Mouse (Mus musculus): ENCODE measurements around the gene Prune2. TPM values are rescaled to one million over a fixed set of nuclear protein-coding genes. Genes with fewer than 3 reads are reported as not detected.

Gene Prune2
- polyA plus RNA-seq, 1 experiment from 2014 or later, result 1.1 TPM

DNA sequence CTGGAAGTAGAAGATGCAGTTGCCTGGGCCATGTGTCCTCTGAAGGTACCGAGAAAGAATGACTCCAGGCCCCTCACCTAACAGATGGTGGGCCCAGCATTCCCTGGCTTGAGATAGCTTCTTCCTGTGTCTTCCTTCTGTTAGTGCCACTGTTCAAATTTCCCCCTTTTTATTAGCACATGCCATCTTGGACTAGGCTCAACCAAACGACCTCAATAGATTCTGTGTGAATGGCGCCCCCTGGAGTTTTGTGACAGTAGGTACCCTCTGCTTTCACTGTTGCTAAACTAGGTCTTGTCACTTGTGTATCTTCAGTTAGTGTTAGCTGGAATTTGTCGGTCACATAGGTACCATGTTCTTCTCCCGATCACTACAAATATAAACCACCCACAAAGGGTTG, 29.0 kb downstream of the Prune2 start:
- ATAC-seq (ENCODE audit: low read depth), result no peak
- H3K9ac ChIP-seq (ENCODE audit: low read length), result no peak overlapping the region
- H3K27me3 ChIP-seq (ENCODE audit: control insufficient read depth, insufficient read depth, low read depth, low read length), result no peaks in the 10 kb centered on the region
- no peak overlapping the region for H3K4me3 ChIP-seq (ENCODE audit: low read length)
- no peak overlapping the region for H3K4me2 ChIP-seq (ENCODE audit: low read depth, low read length)
- H3K9me3 ChIP-seq (ENCODE audit: control insufficient read depth, low read length), result no peaks in the 10 kb centered on the region
- no peaks in the 10 kb centered on the region for H3K4me1 ChIP-seq (replicated peaks; ENCODE audit: control insufficient read depth, insufficient read depth, low read length)
- H3K36me3 ChIP-seq (ENCODE audit: control insufficient read depth, insufficient read depth, low read length), result no peaks in the 10 kb centered on the region
- no peak overlapping the region for H3K27ac ChIP-seq (ENCODE audit: low read length)
- WGBS, result 47% methylated on average over 5 of the region's 5 CpGs

DNA sequence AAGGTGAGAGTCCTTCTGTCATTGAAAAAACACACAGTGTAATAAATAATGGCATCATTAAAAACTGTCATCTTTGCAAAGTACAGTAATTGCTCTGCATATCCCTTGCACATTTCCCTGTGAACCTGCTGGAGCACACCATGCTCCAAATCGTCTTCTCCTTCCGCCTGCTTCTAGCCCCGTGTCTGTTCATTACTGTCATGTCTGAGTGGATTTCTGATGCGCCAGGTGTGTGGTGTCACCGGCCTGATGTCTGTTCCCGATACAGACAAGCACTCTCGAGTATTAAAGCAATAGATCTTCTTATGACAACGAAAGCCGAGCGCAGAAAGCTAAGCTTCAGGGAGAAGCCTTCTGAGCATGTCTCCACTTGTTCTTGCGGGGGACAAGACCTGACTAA, 32.1 kb downstream of the Prune2 start:
- Histone ChIP-seq H3K27ac (ENCODE audit: low read length) (no peak overlapping the region), H3K4me2 (ENCODE audit: low read depth, low read length) (no peak overlapping the region), H3K27me3 (ENCODE audit: control insufficient read depth, insufficient read depth, low read depth, low read length) (no peaks in the 10 kb centered on the region), H3K9me3 (ENCODE audit: control insufficient read depth, low read length) (no peaks in the 10 kb centered on the region), H3K36me3 (ENCODE audit: control insufficient read depth, insufficient read depth, low read length) (no peaks in the 10 kb centered on the region), H3K4me1 (replicated peaks; ENCODE audit: control insufficient read depth, insufficient read depth, low read length) (no peaks in the 10 kb centered on the region), H3K4me3 (ENCODE audit: low read length) (no peak overlapping the region), H3K9ac (ENCODE audit: low read length) (no peak overlapping the region)
- 66% methylated on average over 11 of the region's 11 CpGs for WGBS
- no peak for ATAC-seq (ENCODE audit: low read depth)

DNA sequence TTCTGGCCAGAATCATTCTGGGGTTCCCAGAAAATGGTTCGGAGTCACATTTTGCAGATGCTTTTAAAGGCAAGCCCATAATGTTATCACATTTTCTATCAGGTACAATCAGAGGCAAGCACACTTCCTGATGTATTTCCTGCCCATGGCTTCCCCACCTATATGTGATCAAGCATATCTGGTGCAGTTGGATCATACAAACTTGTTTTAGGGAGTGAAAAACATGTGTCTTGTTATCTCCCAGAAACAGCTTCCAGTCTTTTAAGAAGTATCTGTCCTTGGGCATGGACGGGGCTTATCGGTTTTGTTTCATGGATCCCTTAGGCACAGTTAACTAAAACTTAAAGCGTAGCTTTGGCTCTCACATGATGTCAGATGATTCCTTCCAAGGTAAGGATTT, 36.2 kb downstream of the Prune2 start:
- H3K9me3 ChIP-seq (ENCODE audit: control insufficient read depth, low read length), result no peaks in the 10 kb centered on the region
- no peak for ATAC-seq (ENCODE audit: low read depth)
- H3K27ac ChIP-seq (ENCODE audit: low read length), result no peak overlapping the region
- 74% methylated on average over 4 of the region's 4 CpGs for WGBS
- no peaks in the 10 kb centered on the region for H3K36me3 ChIP-seq (ENCODE audit: control insufficient read depth, insufficient read depth, low read length)
- no peaks in the 10 kb centered on the region for H3K27me3 ChIP-seq (ENCODE audit: control insufficient read depth, insufficient read depth, low read depth, low read length)
- no peaks in the 10 kb centered on the region for H3K4me1 ChIP-seq (replicated peaks; ENCODE audit: control insufficient read depth, insufficient read depth, low read length)
- no peak overlapping the region for H3K4me3 ChIP-seq (ENCODE audit: low read length)
- H3K4me2 ChIP-seq (ENCODE audit: low read depth, low read length), result no peak overlapping the region
- H3K9ac ChIP-seq (ENCODE audit: low read length), result no peak overlapping the region

DNA sequence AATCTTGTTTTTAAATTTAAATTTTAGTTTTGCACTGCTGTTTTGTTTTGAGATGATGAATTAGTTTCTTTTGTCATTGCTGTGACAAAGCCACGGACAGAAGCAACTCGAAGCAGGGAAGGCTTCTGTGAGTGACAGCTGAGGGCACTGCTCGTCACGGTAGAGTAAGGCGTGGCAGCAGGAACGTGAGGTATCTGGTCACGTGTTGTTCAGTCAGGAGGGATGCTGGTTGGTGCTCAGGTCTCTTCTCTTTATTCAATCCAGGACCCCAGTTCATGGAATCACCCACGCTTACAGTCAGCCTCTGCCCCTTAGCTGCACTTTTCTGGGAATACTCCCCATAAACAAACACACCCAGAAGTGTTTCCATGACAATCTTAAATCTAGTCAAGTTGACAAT, 38.3 kb downstream of the Prune2 start:
- 66% methylated on average over 8 of the region's 8 CpGs for WGBS
- Histone ChIP-seq H3K36me3 (ENCODE audit: control insufficient read depth, insufficient read depth, low read length) (no peaks in the 10 kb centered on the region), H3K4me1 (replicated peaks; ENCODE audit: control insufficient read depth, insufficient read depth, low read length) (no peaks in the 10 kb centered on the region), H3K27ac (ENCODE audit: low read length) (no peak overlapping the region), H3K9me3 (ENCODE audit: control insufficient read depth, low read length) (no peaks in the 10 kb centered on the region), H3K9ac (ENCODE audit: low read length) (no peak overlapping the region), H3K4me3 (ENCODE audit: low read length) (no peak overlapping the region), H3K4me2 (ENCODE audit: low read depth, low read length) (no peak overlapping the region), H3K27me3 (ENCODE audit: control insufficient read depth, insufficient read depth, low read depth, low read length) (no peaks in the 10 kb centered on the region)
- ATAC-seq (ENCODE audit: low read depth), result no peak

DNA sequence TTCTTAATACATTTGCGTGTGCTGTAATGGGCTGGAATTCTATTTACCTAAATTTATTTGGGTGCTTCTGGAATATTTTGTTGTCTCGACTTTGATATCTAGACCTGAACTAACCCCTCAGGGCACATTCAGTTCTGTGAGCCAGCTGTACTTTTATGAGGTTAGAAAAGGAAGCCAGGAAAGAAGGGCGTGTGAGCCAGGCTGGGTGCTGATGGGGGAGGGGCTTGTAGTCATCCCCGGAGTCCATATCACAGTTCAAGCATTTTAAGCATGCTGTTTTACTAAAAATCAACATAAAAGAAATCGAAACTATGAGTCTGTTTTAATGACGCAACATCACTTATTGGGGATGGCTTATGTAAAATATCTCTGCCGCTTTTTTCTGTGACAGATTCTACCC, 42.0 kb downstream of the Prune2 start:
- WGBS, result 69% methylated on average over 7 of the region's 7 CpGs
- H3K4me2 ChIP-seq (ENCODE audit: low read depth, low read length), result no peak overlapping the region
- H3K36me3 ChIP-seq (ENCODE audit: control insufficient read depth, insufficient read depth, low read length), result no peaks in the 10 kb centered on the region
- no peak for ATAC-seq (ENCODE audit: low read depth)
- no peaks in the 10 kb centered on the region for H3K27me3 ChIP-seq (ENCODE audit: control insufficient read depth, insufficient read depth, low read depth, low read length)
- H3K9ac ChIP-seq (ENCODE audit: low read length), result no peak overlapping the region
- no peak overlapping the region for H3K4me3 ChIP-seq (ENCODE audit: low read length)
- H3K9me3 ChIP-seq (ENCODE audit: control insufficient read depth, low read length), result no peaks in the 10 kb centered on the region
- H3K4me1 ChIP-seq (replicated peaks; ENCODE audit: control insufficient read depth, insufficient read depth, low read length), result no peaks in the 10 kb centered on the region
- H3K27ac ChIP-seq (ENCODE audit: low read length), result no peak overlapping the region

DNA sequence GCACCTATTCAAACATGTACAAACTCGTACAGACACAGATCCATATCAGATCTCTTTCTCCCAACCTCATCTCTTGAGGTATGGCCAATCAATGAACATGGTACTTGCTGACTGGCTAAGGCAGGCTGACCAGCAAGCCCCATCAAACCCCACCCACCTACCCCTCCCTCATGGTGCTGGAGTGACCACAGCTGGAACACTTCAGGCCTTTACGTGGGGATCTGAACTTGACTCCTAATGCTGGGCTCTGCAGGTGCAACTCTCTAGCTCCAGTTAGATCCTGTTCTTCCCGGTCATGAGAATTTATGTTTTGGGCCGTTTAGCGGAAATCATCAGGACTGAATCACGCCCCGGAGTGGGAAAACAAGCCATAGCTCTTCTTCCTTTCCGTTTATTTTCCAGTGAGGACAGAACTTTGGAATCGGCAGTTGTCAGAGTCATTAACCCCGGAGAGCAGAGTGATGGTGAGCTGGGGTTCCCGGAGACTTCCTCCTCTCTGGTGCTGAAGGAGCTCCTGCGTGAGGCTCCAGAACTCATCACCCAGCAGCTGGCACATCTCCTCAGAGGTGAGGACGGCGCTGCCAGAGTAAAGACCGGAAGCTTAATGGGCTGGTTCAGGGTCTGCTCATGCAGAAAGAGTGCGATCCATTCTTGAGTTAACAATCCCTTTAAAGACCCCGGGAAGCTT, 50.4 kb downstream of the Prune2 start:
- no peak overlapping the region for H3K4me2 ChIP-seq (ENCODE audit: low read depth, low read length)
- no peak for ATAC-seq (ENCODE audit: low read depth)
- no peak overlapping the region for H3K27ac ChIP-seq (ENCODE audit: low read length)
- no peaks in the 10 kb centered on the region for H3K9me3 ChIP-seq (ENCODE audit: control insufficient read depth, low read length)
- H3K27me3 ChIP-seq (ENCODE audit: control insufficient read depth, insufficient read depth, low read depth, low read length), result no peaks in the 10 kb centered on the region
- no peak overlapping the region for H3K4me3 ChIP-seq (ENCODE audit: low read length)
- no peak overlapping the region for H3K9ac ChIP-seq (ENCODE audit: low read length)
- H3K36me3 ChIP-seq (ENCODE audit: control insufficient read depth, insufficient read depth, low read length), result no peaks in the 10 kb centered on the region
- 56% methylated on average over 17 of the region's 17 CpGs for WGBS
- H3K4me1 ChIP-seq (replicated peaks; ENCODE audit: control insufficient read depth, insufficient read depth, low read length), result peaks cover 3% of the 10 kb centered on the region

- ATAC-seq (ENCODE audit: low read depth), result peak; percentile 96
- Histone ChIP-seq H3K36me3 (ENCODE audit: control insufficient read depth, insufficient read depth, low read length) (no peaks in the 10 kb centered on the region), H3K27me3 (ENCODE audit: control insufficient read depth, insufficient read depth, low read depth, low read length) (no peaks in the 10 kb centered on the region), H3K27ac (ENCODE audit: low read length) (no peak overlapping the region), H3K4me3 (ENCODE audit: low read length) (no peak overlapping the region), H3K4me2 (ENCODE audit: low read depth, low read length) (no peak overlapping the region), H3K9me3 (ENCODE audit: control insufficient read depth, low read length) (no peaks in the 10 kb centered on the region), H3K9ac (ENCODE audit: low read length) (no peak overlapping the region), H3K4me1 (replicated peaks; ENCODE audit: control insufficient read depth, insufficient read depth, low read length) (peaks cover 6% of the 10 kb centered on the region)
- 6% methylated on average over 6 of the region's 6 CpGs for WGBS
These were observed 55.5 kb downstream of the Prune2 start for GRCm38 (mm10) chr19:17011261-17011995.

DNA sequence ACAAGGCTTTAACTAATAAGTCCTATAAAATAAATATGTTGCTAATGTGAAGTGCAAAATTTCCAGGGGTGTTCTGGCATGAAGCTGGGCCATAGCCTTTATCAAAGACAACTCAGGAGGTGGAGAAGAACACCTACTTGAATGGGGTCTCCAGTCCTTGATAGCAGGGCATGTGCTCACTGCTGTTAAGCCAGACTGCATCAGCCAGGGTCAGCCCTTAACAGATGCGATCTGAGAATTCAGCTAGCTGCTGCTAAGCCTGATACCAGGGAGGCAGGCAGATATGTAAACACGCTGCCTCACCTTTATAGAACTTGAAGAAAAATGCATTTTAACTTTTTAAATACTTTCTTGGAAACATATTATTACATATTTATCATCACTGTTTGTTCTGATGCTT, 57.2 kb downstream of the Prune2 start:
- Histone ChIP-seq H3K4me2 (ENCODE audit: low read depth, low read length) (no peak overlapping the region), H3K36me3 (ENCODE audit: control insufficient read depth, insufficient read depth, low read length) (no peaks in the 10 kb centered on the region), H3K27me3 (ENCODE audit: control insufficient read depth, insufficient read depth, low read depth, low read length) (no peaks in the 10 kb centered on the region), H3K9me3 (ENCODE audit: control insufficient read depth, low read length) (no peaks in the 10 kb centered on the region), H3K4me3 (ENCODE audit: low read length) (no peak overlapping the region), H3K27ac (ENCODE audit: low read length) (no peak overlapping the region), H3K9ac (ENCODE audit: low read length) (no peak overlapping the region), H3K4me1 (replicated peaks; ENCODE audit: control insufficient read depth, insufficient read depth, low read length) (peaks cover 6% of the 10 kb centered on the region)
- no peak for ATAC-seq (ENCODE audit: low read depth)
- WGBS, result 52% methylated on average over 2 of the region's 2 CpGs

GRCm38 (mm10) chr19:17014337-17015124, 58.6 kb downstream of the Prune2 start:
- H3K36me3 ChIP-seq (ENCODE audit: control insufficient read depth, insufficient read depth, low read length), result no peaks in the 10 kb centered on the region
- H3K4me2 ChIP-seq (ENCODE audit: low read depth, low read length), result no peak overlapping the region
- H3K4me3 ChIP-seq (ENCODE audit: low read length), result no peak overlapping the region
- peaks cover 6% of the 10 kb centered on the region for H3K4me1 ChIP-seq (replicated peaks; ENCODE audit: control insufficient read depth, insufficient read depth, low read length)
- no peaks in the 10 kb centered on the region for H3K27me3 ChIP-seq (ENCODE audit: control insufficient read depth, insufficient read depth, low read depth, low read length)
- H3K9me3 ChIP-seq (ENCODE audit: control insufficient read depth, low read length), result no peaks in the 10 kb centered on the region
- no peak for ATAC-seq (ENCODE audit: low read depth)
- no peak overlapping the region for H3K9ac ChIP-seq (ENCODE audit: low read length)
- no peak overlapping the region for H3K27ac ChIP-seq (ENCODE audit: low read length)
- WGBS, result 58% methylated on average over 10 of the region's 10 CpGs

Data from lung, embryonic 16.5 days (tissue).